Mouse (Mus musculus): ENCODE measurements at regions not wholly inside any gene's neighbourhood (a gene's known extent, or its start where the extent isn't known, plus 50 kb on each side); places are given as distances from the start of the nearest gene placed in this dataset.

DNA sequence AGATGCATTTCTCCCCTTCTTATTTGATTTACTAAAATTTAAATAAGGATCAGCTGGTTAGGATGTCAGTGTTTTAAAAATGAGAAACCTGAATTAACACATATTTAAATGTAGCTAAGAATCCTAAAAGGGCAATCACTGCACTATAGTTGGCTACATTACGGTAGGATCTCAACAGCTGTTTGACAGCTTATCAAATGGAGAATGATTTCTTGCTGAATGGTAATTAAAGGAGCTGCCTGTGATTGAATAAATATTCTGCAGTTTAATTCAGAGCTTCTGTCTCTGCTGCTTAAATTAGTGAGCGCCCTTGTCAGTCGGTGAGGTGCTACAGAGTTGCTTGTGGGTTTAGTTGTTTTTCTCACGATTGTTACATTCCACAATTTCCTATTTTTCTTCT lies 51.4 kb upstream of the Rxylt1 start:
- Histone ChIP-seq H3K27me3 (replicated peaks; ENCODE audit: control insufficient read depth, insufficient read depth, low read length) (no peaks in the 10 kb centered on the region), H3K27ac (ENCODE audit: insufficient read depth, low read depth, low read length) (no peak overlapping the region), H3K4me1 (ENCODE audit: control insufficient read depth, insufficient read depth, low read length) (no peaks in the 10 kb centered on the region), H3K36me3 (ENCODE audit: control insufficient read depth, insufficient read depth, low read length) (no peaks in the 10 kb centered on the region), H3K4me3 (ENCODE audit: insufficient read depth, low read depth, low read length) (no peak overlapping the region)
- 87% methylated on average over 4 of the region's 4 CpGs for WGBS
- TF ChIP-seq POLR2A (IDR thresholded peaks at IDR 0.05; ENCODE audit: low read depth, low read length) (no peak), CTCF (conservative IDR thresholded peaks at IDR 0.05; ENCODE audit: insufficient read depth, insufficient read length, low read depth, low read length) (no peak)
- no peak for DNase-seq

Measured in kidney, adult 2 months (tissue).